Mouse (Mus musculus) myocyte (in vitro differentiated cells): Measurements from ENCODE around the gene Fut2. TPM values are rescaled to one million over a fixed set of nuclear protein-coding genes. Genes with fewer than 3 reads are reported as not detected.

Source experiments
- H3K27me3 ChIP-seq: one replicate; pipeline ENCODE4 v1.6.1; 2011; ENCODE audit not compliant: control insufficient read depth, insufficient read depth, insufficient read length
- H3K36me3 ChIP-seq: one replicate; pipeline ENCODE4 v1.6.1; 2011; ENCODE audit not compliant: control insufficient read depth, insufficient read depth
- H3K4me2 ChIP-seq: one replicate; pipeline ENCODE4 v1.6.1; 2011; ENCODE audit warnings: low read depth, control low read depth
- H3K4me3 ChIP-seq: one replicate; pipeline ENCODE4 v1.5.1; 2011; ENCODE audit warnings: mild to moderate bottlenecking, control low read depth, moderate library complexity
- H3K79me2 ChIP-seq: one replicate; pipeline ENCODE4 v1.6.1; 2011; ENCODE audit not compliant: control insufficient read depth, insufficient read depth
- H3ac ChIP-seq: one replicate; pipeline ENCODE4 v1.6.1; 2011; ENCODE audit not compliant: control insufficient read depth, insufficient read length
- CEBPB ChIP-seq: IDR thresholded peaks from 2 replicates; pipeline ENCODE4 v1.6.1; 2011; ENCODE audit warnings: mild to moderate bottlenecking, moderate library complexity; ENCODE audit not compliant: poor library complexity, insufficient read depth, severe bottlenecking
- E2F4 ChIP-seq: IDR thresholded peaks from one replicate; pipeline ENCODE4 v1.6.1; 2011; ENCODE audit warnings: mild to moderate bottlenecking, control low read depth, moderate library complexity; ENCODE audit not compliant: insufficient read depth
- MAX ChIP-seq: IDR thresholded peaks from one replicate; pipeline ENCODE4 v1.6.1; 2011; ENCODE audit warnings: low read depth, mild to moderate bottlenecking, control low read depth
- MYOD1 ChIP-seq, 3 experiments: IDR thresholded peaks; one replicate each; pipeline ENCODE4 v1.6.1; 2011; ENCODE audit warnings: control low read depth in 2 of 3, low read depth in 2 of 3, mild to moderate bottlenecking in 2 of 3, moderate library complexity in 1 of 3; ENCODE audit not compliant: insufficient read length in 2 of 3, control insufficient read depth in 1 of 3
- MYOG ChIP-seq, 3 experiments: IDR thresholded peaks; one replicate each; pipeline ENCODE4 v1.6.1; 2011; ENCODE audit warnings: control low read depth in 2 of 3, low read depth in 2 of 3, mild to moderate bottlenecking in 2 of 3; ENCODE audit not compliant: insufficient read length in 2 of 3, control insufficient read depth in 1 of 3, insufficient read depth in 1 of 3
- POLR2A ChIP-seq: IDR thresholded peaks from one replicate; pipeline ENCODE4 v1.6.1; 2011; ENCODE audit warnings: low read depth, mild to moderate bottlenecking, control low read depth, moderate library complexity; ENCODE audit not compliant: insufficient read length
- POLR2AphosphoS2 ChIP-seq: IDR thresholded peaks from one replicate; pipeline ENCODE4 v1.6.1; 2011; ENCODE audit warnings: low read depth, control low read depth; ENCODE audit not compliant: insufficient read length
- REST ChIP-seq: IDR thresholded peaks from one replicate; pipeline ENCODE4 v1.6.1; 2011; ENCODE audit warnings: mild to moderate bottlenecking, control low read depth, moderate library complexity; ENCODE audit not compliant: insufficient read depth, insufficient read length
- SRF ChIP-seq: IDR thresholded peaks from one replicate; pipeline ENCODE4 v1.6.1; 2011; ENCODE audit warnings: low read depth; ENCODE audit not compliant: control insufficient read depth, insufficient read length
- TCF12 ChIP-seq: IDR thresholded peaks from one replicate; pipeline ENCODE4 v1.6.1; 2011; ENCODE audit warnings: mild to moderate bottlenecking, control low read depth; ENCODE audit not compliant: poor library complexity, insufficient read depth, severe bottlenecking
- TCF3 ChIP-seq: IDR thresholded peaks from one replicate; pipeline ENCODE4 v1.6.1; 2011; ENCODE audit warnings: low read depth, control low read depth; ENCODE audit not compliant: insufficient read length
- USF1 ChIP-seq: IDR thresholded peaks from one replicate; pipeline ENCODE4 v1.6.1; 2011; ENCODE audit warnings: low read depth, mild to moderate bottlenecking, control low read depth, moderate library complexity
- polyA plus RNA-seq: library from polyadenylated mRNA; unstranded; fragments of >200 nt; fragmentation: generic; extraction: Trizol; gene quantifications from one replicate; pipeline ENCODE4 v1.2.1, GENCODE M21; 2012; ENCODE audit warnings: missing spikeins

Gene Fut2
- polyA plus RNA-seq, 1 experiment = 0.41 TPM

GRCm38 (mm10) chr7:45641391-45642040, 24.7 kb downstream of the Fut2 start:
- H3K4me2 ChIP-seq = peak overlapping the region; percentile 76
- peak overlapping the region; percentile 16 for H3K4me3 ChIP-seq
- H3K27me3 ChIP-seq = no peaks in the 10 kb centered on the region
- no peaks in the 10 kb centered on the region for H3K36me3 ChIP-seq
- TF ChIP-seq SRF (no peak), CEBPB (no peak), POLR2AphosphoS2 (peak; percentile 27), MYOG (IDR thresholded peaks at IDR 0.05; ENCODE audit: control insufficient read depth in 1 of 3, insufficient read depth in 1 of 3, insufficient read length in 2 of 3, low read depth in 2 of 3) (peak in 1 of 3 experiments; percentile 50), MYOD1 (IDR thresholded peaks at IDR 0.05; ENCODE audit: control insufficient read depth in 1 of 3, insufficient read length in 2 of 3, low read depth in 2 of 3) (peak in 1 of 3 experiments; percentile 42), POLR2A (peak; percentile 27), REST (no peak), TCF12 (no peak), TCF3 (no peak), USF1 (no peak), E2F4 (no peak), MAX (no peak)
- H3K79me2 ChIP-seq = no peaks in the 10 kb centered on the region
- H3ac ChIP-seq = no peak overlapping the region

GRCm38 (mm10) chr7:45640191-45640957, 25.8 kb downstream of the Fut2 start:
- TF ChIP-seq TCF12 (no peak), SRF (no peak), TCF3 (no peak), MAX (no peak), MYOD1 (IDR thresholded peaks at IDR 0.05; ENCODE audit: control insufficient read depth in 1 of 3, insufficient read length in 2 of 3, low read depth in 2 of 3) (no peak), CEBPB (no peak), POLR2A (no peak), REST (no peak), E2F4 (no peak)
- Histone ChIP-seq H3ac (no peak overlapping the region), H3K4me2 (peak overlapping the region; percentile 64), H3K4me3 (peak overlapping the region; percentile 16), H3K27me3 (no peaks in the 10 kb centered on the region), H3K79me2 (no peaks in the 10 kb centered on the region), H3K36me3 (no peaks in the 10 kb centered on the region)

GRCm38 (mm10) chr7:45639561-45640027, 26.6 kb downstream of the Fut2 start, which contains the start of gene Mamstr:
Mamstr (plus strand) TSS chr7:45639977.
- no peaks in the 10 kb centered on the region for H3K27me3 ChIP-seq
- H3K4me3 ChIP-seq = peak within 1 kb of the TSS; percentile 16
- peak within 1 kb of the TSS; percentile 64 for H3K4me2 ChIP-seq
- no peaks in the 10 kb centered on the region for H3K79me2 ChIP-seq
- H3ac ChIP-seq = no peak within 1 kb of the TSS
- TF ChIP-seq MYOG (IDR thresholded peaks at IDR 0.05; ENCODE audit: control insufficient read depth in 1 of 3, insufficient read depth in 1 of 3, insufficient read length in 2 of 3, low read depth in 2 of 3) = peak; percentile 54 to 98 (median 88)
- peak; percentile 92 to 100 (median 100) for TF ChIP-seq MYOD1 (IDR thresholded peaks at IDR 0.05; ENCODE audit: control insufficient read depth in 1 of 3, insufficient read length in 2 of 3, low read depth in 2 of 3)
- TF ChIP-seq TCF12 = peak; percentile 98
- TF ChIP-seq REST = no peak
- peak; percentile 98 for TF ChIP-seq TCF3
- TF ChIP-seq E2F4 = no peak
- peak; percentile 17 for TF ChIP-seq POLR2A
- no peaks in the 10 kb centered on the region for H3K36me3 ChIP-seq

GRCm38 (mm10) chr7:45638623-45639401, 27.4 kb downstream of the Fut2 start:
- Histone ChIP-seq H3K36me3 (no peaks in the 10 kb centered on the region), H3K79me2 (no peaks in the 10 kb centered on the region), H3K4me2 (peak overlapping the region; percentile 47), H3K27me3 (no peaks in the 10 kb centered on the region), H3K4me3 (no peak overlapping the region), H3ac (no peak overlapping the region)
- TF ChIP-seq POLR2AphosphoS2 = peak; percentile 24
- TF ChIP-seq MYOD1 (IDR thresholded peaks at IDR 0.05; ENCODE audit: control insufficient read depth in 1 of 3, insufficient read length in 2 of 3, low read depth in 2 of 3) = no peak
- peak; percentile 44 for TF ChIP-seq POLR2A
- TF ChIP-seq E2F4 = peak; percentile 90
- TF ChIP-seq MAX = no peak
